ENCODE assay signal across 8 mouse cellular contexts in the genomic region with DNA sequence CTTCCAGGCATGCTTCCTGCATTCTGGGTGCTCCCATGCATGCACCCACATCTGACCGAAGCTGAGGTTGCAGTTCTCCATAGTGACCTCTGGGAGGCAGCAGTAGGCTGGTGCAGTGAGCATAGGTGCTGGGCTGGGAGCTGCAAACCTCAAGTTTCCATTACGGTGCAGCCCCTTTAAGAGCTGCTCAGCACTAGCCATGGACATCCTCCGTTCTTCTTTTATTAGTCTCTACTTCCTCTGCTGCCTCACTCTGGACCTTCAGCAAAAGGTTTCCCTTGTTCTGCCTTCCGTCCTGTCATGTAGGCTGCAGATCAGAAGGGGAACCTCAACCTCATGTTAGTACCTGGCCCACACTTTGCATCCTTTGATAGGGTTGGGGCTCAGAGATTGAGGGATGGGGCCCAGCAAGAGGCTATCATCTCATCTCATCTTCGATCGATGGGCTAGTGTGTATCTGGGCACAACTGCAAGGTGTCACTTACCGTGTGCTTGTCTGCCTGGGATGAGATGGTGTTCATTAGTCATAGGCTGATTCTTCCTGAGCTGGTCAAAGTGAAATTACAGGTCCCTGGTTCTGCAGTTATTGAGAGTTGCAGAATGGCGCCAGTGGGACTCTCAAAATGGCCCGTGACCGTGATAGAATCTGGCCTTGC. TPM values are rescaled to one million over a fixed set of nuclear protein-coding genes. Genes with fewer than 3 reads are reported as not detected.
A peak's percentile ranks its signal among the peaks of the same experiment; 100 is the strongest.
DNase-seq lines count a peak whose midpoint lies in the region; ATAC-seq and TF ChIP-seq lines count a peak whose summit lies in the region.

No protein-coding gene starts in this region.

- peaks cover 37% of the 10 kb centered on the region for H3K4me1 ChIP-seq in forebrain, embryonic 12.5 days
- peaks cover 20% of the 10 kb centered on the region for H3K4me1 ChIP-seq in hindbrain, embryonic 14.5 days (replicated peaks; ENCODE audit: control insufficient read depth, insufficient read depth, low read length)
- H3K4me1 ChIP-seq in spleen, adult 2 months (ENCODE audit: control insufficient read depth, insufficient read depth, insufficient read length), result peaks cover 17% of the 10 kb centered on the region

- intact Hi-C loops in left cerebral cortex, postnatal 25 days (cut with DNase I), result loop anchor here (1.0 to 2.0 kb wide), 2 partner anchors 44 to 186 kb away; no protein-coding TSS in a partner anchor

- H3K27me3 ChIP-seq in forebrain, embryonic 12.5 days, result peaks cover 56% of the 10 kb centered on the region
- H3K27me3 ChIP-seq in hindbrain, embryonic 14.5 days (ENCODE audit: control insufficient read depth, insufficient read depth, low read length), result peaks cover 14% of the 10 kb centered on the region; the same call in 1 of the 2 replicates
- H3K27me3 ChIP-seq in spleen, adult 2 months (ENCODE audit: control insufficient read depth, insufficient read depth, low read length), result peaks cover 9% of the 10 kb centered on the region; the same call in 1 of the 2 replicates

- DNase-seq in heart, adult 11 months, result peak; percentile 98
- DNase-seq in heart, adult 8-10 months (ENCODE audit: low spot score), result no peak
- DNase-seq in c-Kit-positive CD71-positive TER-119-negative erythroid progenitor cells, embryonic 14.5 days (ENCODE audit: low read depth), result peak; percentile 78
- peak; percentile 81 for DNase-seq in hindbrain, embryonic 14.5 days (ENCODE audit: low spot score)
- DNase-seq in left cerebral cortex, postnatal 25 days (ENCODE audit: low spot score in 2 of 2), result peak; percentile 80 to 87
- DNase-seq in spleen, adult 2 months (ENCODE audit: low read depth in 1 of 2, low spot score in 2 of 2), result peak; percentile 73 to 84

- TF ChIP-seq POLR2A in spleen, adult 2 months (IDR thresholded peaks at IDR 0.05; ENCODE audit: low read depth, low read length), result no peak

- peak overlapping the region; percentile 50 for H3K4me3 ChIP-seq in forebrain, embryonic 12.5 days (replicated peaks)
- peak overlapping the region; percentile 70 for H3K4me3 ChIP-seq in hindbrain, embryonic 14.5 days (replicated peaks; ENCODE audit: low read length)
- peak overlapping the region; percentile 45; the same call in 1 of the 2 replicates for H3K4me3 ChIP-seq in spleen, adult 2 months (ENCODE audit: extremely low read depth, insufficient read depth, insufficient read length)

- peak; percentile 91; the same call in 1 of the 2 replicates for TF ChIP-seq CTCF in spleen, adult 2 months (IDR thresholded peaks at IDR 0.05; ENCODE audit: extremely low read depth, insufficient read depth, insufficient read length, insufficient replicate concordance)

- ATAC-seq in forebrain, embryonic 12.5 days (ENCODE audit: low FRiP score), result peak; percentile 49
- ATAC-seq in hindbrain, embryonic 14.5 days (ENCODE audit: low FRiP score), result peak; percentile 49
- peak; percentile 60 for ATAC-seq in megakaryocyte-erythroid progenitor cell, adult 5-6 weeks (replicated peaks; ENCODE audit: low FRiP score, low TSS enrichment, poor library complexity, severe bottlenecking)

- H3K9ac ChIP-seq in forebrain, embryonic 12.5 days, result peak overlapping the region; percentile 61
- peak overlapping the region; percentile 80 for H3K9ac ChIP-seq in hindbrain, embryonic 14.5 days

- no peak overlapping the region for H3K27ac ChIP-seq in forebrain, embryonic 12.5 days
- no peak overlapping the region; the same call in 1 of the 2 replicates for H3K27ac ChIP-seq in hindbrain, embryonic 14.5 days
- H3K27ac ChIP-seq in spleen, adult 2 months (ENCODE audit: insufficient read depth, low read length), result peak overlapping the region; percentile 2; the same call in 1 of the 2 replicates

- 9% methylated on average over 10 of the region's 10 CpGs for WGBS in forebrain, embryonic 12.5 days
- WGBS in hindbrain, embryonic 14.5 days, result 10% methylated on average over 10 of the region's 10 CpGs
- WGBS in spleen, adult 2 months, result 6% methylated on average over 10 of the region's 10 CpGs

- no peaks in the 10 kb centered on the region for H3K9me3 ChIP-seq in forebrain, embryonic 12.5 days
- no peaks in the 10 kb centered on the region for H3K9me3 ChIP-seq in hindbrain, embryonic 14.5 days (ENCODE audit: control insufficient read depth, low read length)

- no peaks in the 10 kb centered on the region for H3K36me3 ChIP-seq in forebrain, embryonic 12.5 days (replicated peaks)
- H3K36me3 ChIP-seq in hindbrain, embryonic 14.5 days (replicated peaks; ENCODE audit: control insufficient read depth, insufficient read depth), result no peaks in the 10 kb centered on the region
- no peaks in the 10 kb centered on the region for H3K36me3 ChIP-seq in spleen, adult 2 months (ENCODE audit: control insufficient read depth, insufficient read depth, low read length)

- H3K4me2 ChIP-seq in forebrain, embryonic 12.5 days, result peak overlapping the region; percentile 92
- H3K4me2 ChIP-seq in hindbrain, embryonic 14.5 days (replicated peaks), result peak overlapping the region; percentile 90

RNA-seq across cellular contexts. Expression of a gene that starts 5.9 kb away (rescaled TPM):
- 10 to 100 TPM; 25.8 to 45.3 (median 42.8) TPM for total RNA-seq in heart, adult 8-10 months (2022)
- 18.8 and 24.2 TPM in 2 replicates for polyA plus RNA-seq in forebrain, embryonic 12.5 days (2016; fragmentation: Nextera tagmentation; extraction: Ambion mirVana)
- polyA plus RNA-seq in hindbrain, embryonic 14.5 days (2014; fragmentation: Nextera tagmentation; extraction: Ambion mirVana), result 61.0 and 62.2 TPM in 2 replicates
- 10 to 100 TPM; 13.8 to 16.6 TPM for total RNA-seq in left cerebral cortex, postnatal 25 days (2021)
- total RNA-seq in megakaryocyte-erythroid progenitor cell, adult 5-6 weeks (2014; fragmentation: Nextera tagmentation), result 31.6 and 38.2 TPM in 2 replicates
- 26.0 and 33.9 TPM in 2 replicates for total RNA-seq in megakaryocyte-erythroid progenitor cell, adult 5-6 weeks (2017)
- 97.6 and 109 TPM in 2 replicates for polyA plus RNA-seq in spleen, adult 2 months (2012; rRNA removed)

RNA-seq across cellular contexts. Expression of a gene that starts 6.0 kb away (rescaled TPM):
- total RNA-seq in heart, adult 8-10 months (2022), result 10 to 100 TPM; 75.5 to 93.4 (median 84.3) TPM
- polyA plus RNA-seq in forebrain, embryonic 12.5 days (2016; fragmentation: Nextera tagmentation; extraction: Ambion mirVana), result 69.8 and 78.4 TPM in 2 replicates
- 81.9 and 93.0 TPM in 2 replicates for polyA plus RNA-seq in hindbrain, embryonic 14.5 days (2014; fragmentation: Nextera tagmentation; extraction: Ambion mirVana)
- total RNA-seq in left cerebral cortex, postnatal 25 days (2021), result 10 to 100 TPM; 40.8 to 45.7 TPM
- 77.2 and 78.1 TPM in 2 replicates for total RNA-seq in megakaryocyte-erythroid progenitor cell, adult 5-6 weeks (2014; fragmentation: Nextera tagmentation)
- 53.3 and 54.9 TPM in 2 replicates for total RNA-seq in megakaryocyte-erythroid progenitor cell, adult 5-6 weeks (2017)
- 20.5 and 23.5 TPM in 2 replicates for polyA plus RNA-seq in spleen, adult 2 months (2012; rRNA removed)

RNA-seq across cellular contexts. Expression of a gene that starts 13.8 kb away (rescaled TPM):
- total RNA-seq in heart, adult 8-10 months (2022), result 100 to 1,000 TPM; 331 to 351 (median 345) TPM
- polyA plus RNA-seq in forebrain, embryonic 12.5 days (2016; fragmentation: Nextera tagmentation; extraction: Ambion mirVana), result 13.9 and 18.2 TPM in 2 replicates
- 47.0 and 50.4 TPM in 2 replicates for polyA plus RNA-seq in hindbrain, embryonic 14.5 days (2014; fragmentation: Nextera tagmentation; extraction: Ambion mirVana)
- 10 to 100 TPM; 25.3 to 29.6 TPM for total RNA-seq in left cerebral cortex, postnatal 25 days (2021)
- 20.2 and 24.2 TPM in 2 replicates for total RNA-seq in megakaryocyte-erythroid progenitor cell, adult 5-6 weeks (2014; fragmentation: Nextera tagmentation)
- total RNA-seq in megakaryocyte-erythroid progenitor cell, adult 5-6 weeks (2017), result 13.2 and 17.6 TPM in 2 replicates
- polyA plus RNA-seq in spleen, adult 2 months (2012; rRNA removed), result 89.5 and 114 TPM in 2 replicates

RNA-seq across cellular contexts. Expression of a gene that starts 20.1 kb away (rescaled TPM):
- 10 to 100 TPM; 17.7 to 24.2 (median 19.1) TPM for total RNA-seq in heart, adult 8-10 months (2022)
- polyA plus RNA-seq in forebrain, embryonic 12.5 days (2016; fragmentation: Nextera tagmentation; extraction: Ambion mirVana), result 4.0 and 4.3 TPM in 2 replicates
- polyA plus RNA-seq in hindbrain, embryonic 14.5 days (2014; fragmentation: Nextera tagmentation; extraction: Ambion mirVana), result 3.7 and 8.1 TPM in 2 replicates
- 1 to 10 TPM; 2.5 to 4.1 TPM for total RNA-seq in left cerebral cortex, postnatal 25 days (2021)
- not detected in 2 replicates for total RNA-seq in megakaryocyte-erythroid progenitor cell, adult 5-6 weeks (2014; fragmentation: Nextera tagmentation)
- total RNA-seq in megakaryocyte-erythroid progenitor cell, adult 5-6 weeks (2017), result 0.23 TPM in 1 of 2 replicates, not detected in the other
- 14.4 and 17.7 TPM in 2 replicates for polyA plus RNA-seq in spleen, adult 2 months (2012; rRNA removed)

RNA-seq across cellular contexts. Expression of a gene that starts 26.0 kb away (rescaled TPM):
- total RNA-seq in heart, adult 8-10 months (2022), result 100 to 1,000 TPM; 419 to 549 (median 431) TPM
- 16.2 and 18.3 TPM in 2 replicates for polyA plus RNA-seq in forebrain, embryonic 12.5 days (2016; fragmentation: Nextera tagmentation; extraction: Ambion mirVana)
- polyA plus RNA-seq in hindbrain, embryonic 14.5 days (2014; fragmentation: Nextera tagmentation; extraction: Ambion mirVana), result 15.3 and 18.4 TPM in 2 replicates
- total RNA-seq in left cerebral cortex, postnatal 25 days (2021), result 10 to 100 TPM; 21.4 to 28.6 TPM
- total RNA-seq in megakaryocyte-erythroid progenitor cell, adult 5-6 weeks (2014; fragmentation: Nextera tagmentation), result 29.7 and 32.6 TPM in 2 replicates
- total RNA-seq in megakaryocyte-erythroid progenitor cell, adult 5-6 weeks (2017), result 7.1 and 17.8 TPM in 2 replicates
- polyA plus RNA-seq in spleen, adult 2 months (2012; rRNA removed), result 87.3 and 106 TPM in 2 replicates

Comparison
In these comparisons a context has a peak if more than half of its experiments do, and no peak if none do; other contexts are left out.
1. RNA of a gene that starts 13.8 kb away (total RNA-seq): 331 to 351 TPM in heart, adult 8-10 months; 25.3 to 29.6 TPM in left cerebral cortex, postnatal 25 days and 13.2 to 24.2 TPM in megakaryocyte-erythroid progenitor cell, adult 5-6 weeks; every median in the first group is over 10 times any median in the second.
2. Peak in every context shown above with its lines, with median percentiles within 50 percentile points of each other: ATAC-seq and H3K4me3 ChIP-seq.